Mouse (Mus musculus): Measurements from ENCODE around the gene Ppp2ca.

GRCm38 (mm10) chr11:52127169-52127568, 28.7 kb downstream of the Ppp2ca start:
- TF ChIP-seq CTCF (IDR thresholded peaks at IDR 0.05; ENCODE audit: low read depth): no peak
- no peak for TF ChIP-seq EP300 (optimal IDR thresholded peaks at IDR 0.05)

Data from stomach, postnatal 0 days (tissue).